Mouse (Mus musculus) R1 (cell line): ENCODE measurements at regions not wholly inside any gene's neighbourhood (a gene's known extent, or its start where the extent isn't known, plus 50 kb on each side); places are given as distances from the start of the nearest gene placed in this dataset.

Experiments used
- DNase-seq: peaks from one replicate; pipeline ENCODE4 v3.0.0-alpha.2; 2018; ENCODE audit warnings: low read depth, low spot score

DNA sequence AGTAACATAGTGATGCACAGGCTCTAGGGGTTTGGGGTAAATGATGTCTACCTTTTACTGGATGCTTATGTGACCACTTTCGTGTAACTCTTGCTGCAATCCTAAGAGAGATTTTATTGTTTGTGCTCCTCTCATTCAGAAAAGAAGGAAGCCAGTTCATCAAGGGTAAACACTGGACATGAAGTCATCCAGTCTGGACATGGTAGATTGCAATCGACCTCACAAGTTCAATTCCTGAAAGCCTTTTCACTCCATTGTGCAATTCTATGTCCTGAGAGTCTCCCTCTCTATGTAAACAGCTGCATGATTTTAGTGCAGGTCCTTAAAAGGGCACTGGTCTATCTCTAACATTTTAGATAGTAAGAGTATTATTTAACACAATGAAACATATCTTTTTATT is 73.5 kb upstream of the Gm16223 start:
- no peak for DNase-seq

DNA sequence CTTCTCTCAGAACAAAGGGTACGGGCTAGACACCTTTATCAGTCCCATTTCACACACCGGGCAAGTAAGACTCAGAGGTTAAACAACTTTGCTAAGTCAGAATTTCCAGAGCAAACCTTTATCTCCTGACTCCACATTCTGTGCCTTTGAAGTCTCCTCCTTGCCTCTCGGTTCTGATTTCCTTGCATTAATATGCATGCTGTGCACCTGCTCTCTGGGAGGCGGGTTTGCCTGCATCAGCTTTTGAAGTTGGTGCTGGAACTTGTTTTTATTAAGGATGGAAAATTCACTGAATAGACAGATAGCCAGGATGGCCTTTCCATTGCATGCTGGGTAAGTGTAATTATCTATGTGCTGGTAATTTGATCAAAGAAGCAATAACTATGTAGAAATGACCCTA is 84.2 kb upstream of the Gm16223 start:
- DNase-seq = no peak

DNA sequence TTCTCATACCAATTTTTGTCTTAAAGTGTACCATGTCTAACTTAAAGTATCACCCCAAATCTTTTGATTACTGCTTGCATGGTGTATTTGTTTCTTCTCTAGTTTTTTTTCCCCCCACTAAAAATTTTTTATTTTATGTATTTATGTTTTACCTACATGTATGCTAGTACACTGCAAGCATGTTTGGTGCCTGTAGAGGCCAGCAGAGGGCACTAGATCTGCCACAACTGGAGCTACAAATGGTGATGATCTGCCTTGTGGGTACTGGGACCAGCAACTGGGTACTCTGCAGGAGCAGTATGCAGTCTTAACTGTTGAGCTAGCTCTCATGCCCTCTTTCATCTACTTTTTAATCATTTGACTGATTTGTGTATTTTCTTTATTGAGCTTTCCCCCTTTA is 92.2 kb upstream of the Gm16223 start:
- peak; percentile 35 for DNase-seq

DNA sequence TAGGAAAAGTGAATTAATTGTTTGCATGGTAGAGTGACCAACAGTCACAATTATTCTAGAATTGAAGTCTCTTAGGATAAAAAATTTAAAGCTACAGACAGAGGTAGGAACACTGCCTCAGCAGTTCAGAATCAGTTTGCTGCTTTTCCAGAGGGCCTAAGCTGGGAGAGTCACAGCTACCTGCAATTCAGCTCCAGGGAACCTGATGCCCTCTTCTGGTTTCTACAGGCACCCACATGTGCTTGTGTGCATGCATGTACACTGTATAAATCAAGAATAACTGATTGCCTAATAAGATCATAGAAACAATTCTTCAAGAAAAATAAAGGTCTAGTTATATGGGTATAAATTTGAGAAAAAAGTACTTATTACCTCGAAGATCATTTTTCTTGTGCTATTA is 96.6 kb upstream of the Gm16223 start:
- no peak for DNase-seq

DNA sequence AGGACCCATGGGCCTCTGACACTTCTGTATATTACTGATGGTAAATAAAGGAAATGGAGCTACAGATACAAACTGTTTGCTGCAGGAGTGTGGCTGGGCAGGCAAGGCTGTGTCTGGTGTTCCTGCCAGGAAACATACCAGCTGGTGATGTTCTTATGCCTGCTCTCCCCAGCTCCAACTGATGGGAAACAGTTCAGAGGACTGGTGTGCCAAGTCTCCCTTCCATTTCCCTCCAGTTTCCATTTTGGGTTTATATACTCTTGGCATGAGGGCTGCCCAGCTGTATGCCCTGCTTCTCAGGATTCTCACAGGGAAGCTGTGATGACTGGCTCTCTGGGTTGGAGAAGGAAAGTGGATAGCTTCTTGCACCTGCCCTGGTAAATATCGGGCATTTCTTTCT is 100.8 kb upstream of the Gm16223 start:
- DNase-seq = no peak

DNA sequence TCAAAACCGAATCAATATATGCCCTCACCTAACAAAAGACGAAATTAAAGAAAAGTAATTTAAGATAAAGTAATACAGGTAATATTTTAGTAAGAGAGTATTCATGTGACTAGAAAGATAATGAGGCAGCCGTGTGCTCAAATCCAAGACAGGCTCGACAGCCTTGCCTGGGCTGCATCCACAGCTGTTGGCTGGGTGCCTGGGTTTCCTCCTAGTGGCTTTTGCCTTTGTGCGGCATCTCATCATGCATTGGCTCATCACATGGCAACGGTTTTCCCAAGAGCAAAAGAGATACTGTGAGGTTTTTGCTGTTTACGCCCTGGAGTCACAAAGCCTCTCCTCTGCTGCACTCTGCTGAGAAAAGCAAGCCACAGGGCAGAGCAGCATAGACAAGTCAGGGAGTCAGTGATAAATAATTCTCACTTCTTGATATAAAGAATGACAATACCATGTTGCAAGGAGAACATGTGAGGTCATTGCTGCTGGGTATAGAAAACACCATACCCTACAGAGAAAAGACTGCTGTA is 103.1 kb upstream of the Bod1l start:
- no peak for DNase-seq

DNA sequence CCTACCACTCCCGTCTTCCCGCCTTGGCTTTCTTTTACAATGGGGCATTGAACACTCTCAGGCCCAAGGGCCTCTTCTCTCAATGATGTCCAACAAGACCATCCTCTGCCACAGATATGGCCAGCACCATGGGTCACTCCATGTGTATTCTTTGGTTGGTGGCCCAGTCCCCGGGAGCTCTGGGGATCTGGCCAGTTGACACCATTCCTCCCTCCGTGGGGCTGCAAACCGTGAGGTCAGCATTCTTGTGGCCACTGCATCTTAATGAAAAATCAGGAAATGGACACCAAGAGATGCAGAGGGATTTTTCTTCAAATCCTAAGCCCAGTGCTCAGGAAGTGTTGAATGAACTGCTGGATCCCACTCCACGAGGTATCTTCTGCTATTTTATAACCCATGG is 99.3 kb upstream of the Bod1l start:
- DNase-seq = no peak

DNA sequence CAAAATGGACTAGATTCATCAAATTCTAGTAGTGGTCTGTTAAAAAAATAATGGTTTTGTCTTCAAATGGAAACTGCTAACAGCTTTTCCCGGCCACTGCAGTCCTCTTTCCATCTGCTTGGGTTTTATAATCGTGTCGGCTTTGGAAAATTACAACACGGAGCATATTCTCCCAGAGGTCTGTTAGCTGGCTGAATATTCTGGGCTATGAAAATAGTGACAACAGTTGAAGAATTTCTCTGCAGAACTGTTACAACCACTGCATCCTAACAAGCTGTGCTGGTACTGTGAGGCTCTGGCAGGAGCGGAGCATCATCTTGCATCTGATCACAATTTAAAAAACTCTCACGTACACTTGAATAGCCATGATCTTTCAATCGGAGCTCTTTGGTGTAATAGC is 98.0 kb upstream of the Bod1l start:
- DNase-seq = no peak

DNA sequence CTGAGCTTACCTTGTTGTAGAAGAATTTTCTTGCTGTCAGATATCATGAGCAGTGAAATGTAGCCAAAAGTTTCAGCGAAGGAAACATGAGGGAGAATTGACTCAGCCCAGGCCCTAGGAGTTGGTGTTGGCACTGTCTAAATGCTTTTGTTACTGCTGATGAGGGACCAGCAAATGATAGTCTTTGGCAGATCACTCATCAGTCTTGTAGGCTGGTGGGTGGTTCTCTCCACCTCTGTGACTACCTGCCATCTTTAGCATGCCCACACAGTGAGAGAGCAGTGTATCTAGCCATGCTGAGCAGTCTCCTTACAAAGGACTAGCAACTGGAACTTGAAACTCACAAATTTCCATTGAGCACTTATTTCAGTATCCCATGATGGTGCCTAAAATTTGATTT is 97.1 kb upstream of the Bod1l start:
- DNase-seq = no peak

DNA sequence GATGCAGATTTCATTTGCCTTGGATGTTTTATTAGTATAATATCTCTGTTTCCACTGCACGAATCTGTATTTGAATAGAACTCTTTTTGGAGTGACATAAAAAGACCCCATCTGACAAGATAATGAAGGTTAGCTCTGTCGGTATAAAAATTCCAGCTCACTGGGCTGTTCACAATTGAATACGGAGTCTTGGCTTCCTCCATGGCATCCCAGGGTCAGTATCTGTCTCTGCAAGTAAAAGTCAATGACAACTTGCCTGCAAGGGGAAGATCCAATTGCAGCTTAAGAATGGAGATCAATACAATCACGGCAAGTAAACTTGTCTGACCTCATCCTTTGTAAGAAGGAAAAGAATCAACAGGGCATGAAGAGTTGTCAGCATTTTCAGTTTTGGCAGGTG is 95.6 kb upstream of the Bod1l start:
- DNase-seq = no peak

DNA sequence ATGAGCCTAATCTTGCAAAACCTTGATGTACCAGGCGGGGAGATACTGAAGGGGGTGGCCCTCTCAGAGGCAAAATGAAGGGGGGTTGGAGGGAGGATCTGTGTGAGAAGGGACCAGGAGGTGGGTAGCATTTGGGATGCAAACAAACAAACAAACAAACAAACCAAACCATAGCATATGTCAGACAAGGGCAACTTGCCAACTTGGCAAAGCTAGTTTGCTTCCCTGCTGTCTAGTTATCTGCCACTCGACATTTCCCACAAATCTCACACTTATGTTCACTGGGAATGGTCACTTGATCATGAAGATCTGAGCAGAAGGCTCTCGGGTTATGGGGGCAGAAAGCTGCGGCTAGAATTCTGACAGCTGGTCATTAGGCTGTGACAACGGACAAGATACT is 65.9 kb upstream of the Bod1l start:
- no peak for DNase-seq

DNA sequence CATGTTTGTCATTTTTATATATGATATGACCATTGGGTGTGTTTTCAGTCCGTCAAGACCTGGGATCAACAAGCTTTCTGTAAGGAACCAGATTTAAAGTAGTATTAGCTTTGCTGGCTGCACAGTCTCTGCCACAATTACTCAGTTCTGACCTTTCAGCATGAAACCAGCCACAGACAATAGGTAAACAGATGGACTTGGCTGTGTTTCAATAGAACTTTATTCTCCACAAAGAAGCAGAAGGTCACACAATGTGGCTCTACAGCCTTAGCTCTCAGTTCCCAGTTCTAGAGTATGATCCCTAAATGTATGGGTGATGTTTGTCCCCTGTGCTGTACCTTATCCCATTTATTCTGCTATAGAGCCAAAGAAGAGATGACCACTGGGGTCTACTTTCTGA is 63.6 kb upstream of the Bod1l start:
- no peak for DNase-seq

DNA sequence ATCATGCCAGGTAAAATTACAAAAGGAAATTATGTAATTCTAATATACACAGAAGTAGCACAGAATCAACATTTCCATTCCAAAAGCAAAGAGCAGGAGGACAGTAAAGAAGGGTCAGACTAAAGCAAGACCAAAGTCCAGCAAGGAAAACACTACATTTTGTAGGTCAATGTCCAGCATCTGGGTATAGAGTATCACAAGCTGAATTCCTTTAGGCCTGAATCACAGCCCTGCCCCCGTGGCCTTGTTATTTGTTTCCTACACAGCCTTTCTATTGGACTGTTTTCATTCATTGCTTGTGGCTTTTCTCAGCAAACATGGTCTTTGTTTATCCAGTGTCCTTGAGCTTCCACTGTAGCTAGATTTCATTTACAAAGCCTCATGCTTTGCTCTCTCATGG is 60.4 kb upstream of the Bod1l start:
- no peak for DNase-seq

DNA sequence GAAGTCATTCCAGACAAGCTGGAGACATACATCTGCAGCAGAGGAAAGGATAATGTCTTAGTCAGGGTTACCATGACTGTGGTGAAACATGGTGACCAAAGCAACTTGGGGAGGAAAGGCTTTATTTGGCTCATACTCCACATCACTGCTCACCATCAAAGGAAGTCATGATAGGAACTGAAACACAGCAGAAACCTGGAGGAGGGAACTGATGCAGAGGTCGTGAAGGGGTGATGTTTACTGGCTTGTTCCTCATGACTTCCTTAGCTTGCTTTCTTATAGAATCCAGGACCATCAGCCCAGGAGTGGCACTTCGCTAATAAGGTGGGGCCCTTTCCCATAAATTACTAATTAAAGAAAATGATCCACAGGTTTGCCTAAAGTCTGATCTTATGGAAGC is 55.1 kb upstream of the Bod1l start:
- no peak for DNase-seq

DNA sequence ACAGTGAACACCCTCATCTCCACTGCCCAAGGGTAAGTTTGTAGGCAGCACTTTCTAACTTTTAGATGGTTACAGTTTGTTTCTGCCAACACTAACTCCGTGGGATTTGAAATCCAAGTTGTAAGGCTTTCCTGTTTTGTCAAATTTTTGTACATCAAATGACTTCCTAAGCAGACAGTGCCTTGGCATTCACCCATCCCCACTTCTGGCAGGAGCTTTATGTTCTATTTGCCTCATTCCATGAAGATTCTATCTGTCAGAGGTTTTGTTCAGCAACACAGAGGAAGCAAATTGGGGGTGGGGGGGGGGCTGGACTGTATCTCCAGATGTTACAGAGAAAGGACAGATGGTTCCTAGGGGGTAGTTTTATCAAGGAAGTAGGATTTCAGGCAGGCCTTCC is 54.6 kb upstream of the Bod1l start:
- no peak for DNase-seq
